Mouse (Mus musculus): Measurements from ENCODE around the gene Tbl1xr1. TPM values are rescaled to one million over a fixed set of nuclear protein-coding genes. Genes with fewer than 3 reads are reported as not detected.

The Tbl1xr1 gene
- polyA plus RNA-seq (2012; rRNA removed): 26.5 and 32.4 TPM in 2 replicates

GRCm38 (mm10) chr3:22076561-22076935 lies at the start of gene Tbl1xr1:
TSS of gene Tbl1xr1 (plus strand) at chr3:22076652.

